Mouse (Mus musculus) CD4-positive, CD25-positive, alpha-beta regulatory T cell, adult 9 weeks (primary cell): Measurements from ENCODE around the gene Nt5dc3. TPM values are rescaled to one million over a fixed set of nuclear protein-coding genes. Genes with fewer than 3 reads are reported as not detected.

ENCODE experiments used
- polyA plus RNA-seq: library from polyadenylated mRNA; unstranded; fragments of 100-300 nt; shearing (Covaris generic); gene quantifications from one replicate; pipeline ENCODE4 v1.2.1, GENCODE M21; 2017

Gene Nt5dc3
- 0.91 TPM for polyA plus RNA-seq

GRCm38 (mm10) chr10:86778398-86779116, at the start of gene Nt5dc3:
Gene Nt5dc3 (plus strand): TSS chr10:86779005.

GRCm38 (mm10) chr10:86763672-86764071, 15.1 kb upstream of the Nt5dc3 start, which contains the start of gene Gm49358:
Gene Gm49358 (plus strand): TSS chr10:86763972.

Other genes with a start within 250 kb of the Nt5dc3 start
- gene Hsp90b1, start 73.5 kb upstream of the Nt5dc3 start, polyA plus RNA-seq = 300 TPM
- gene Ttc41, start 73.2 kb upstream of the Nt5dc3 start, polyA plus RNA-seq = 1.0 TPM
- gene Gm49358, start 15.0 kb upstream of the Nt5dc3 start, polyA plus RNA-seq = not detected
- 0.19 TPM for gene Stab2, start 229.0 kb downstream of the Nt5dc3 start, polyA plus RNA-seq